Mouse (Mus musculus): ENCODE measurements around the gene Pdcl3. TPM values are rescaled to one million over a fixed set of nuclear protein-coding genes. Genes with fewer than 3 reads are reported as not detected.
"Not testable (repeated sequence)": the region's sequence is repeated elsewhere in the genome, so short reads cannot be mapped to it uniquely, and the experiment has no call there.

Pdcl3 gene
- polyA plus RNA-seq, 1 experiment, result 11.3 TPM

DNA sequence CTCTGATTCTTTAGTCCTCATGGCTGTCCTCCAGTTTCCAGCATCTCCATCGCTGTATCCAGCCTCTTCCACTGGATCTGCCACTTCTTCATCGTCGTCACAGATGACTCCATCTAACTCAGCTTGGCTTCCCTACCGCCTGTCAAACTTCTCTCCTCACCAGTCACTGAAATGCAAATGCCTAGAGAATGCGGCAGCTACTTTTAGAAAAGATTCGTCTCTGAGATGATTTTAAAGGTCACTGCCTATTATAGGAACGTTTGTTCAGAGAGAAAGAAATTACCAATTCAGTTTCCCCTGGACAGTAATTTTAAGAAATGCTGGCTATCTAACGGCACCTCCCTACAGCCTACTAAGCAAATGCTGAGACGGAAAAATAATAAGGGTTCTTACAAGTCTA, 50.4 kb downstream of the Pdcl3 start:
- H3K36me3 ChIP-seq (ENCODE audit: control insufficient read depth, insufficient read depth, low read length), result no peaks in the 10 kb centered on the region
- H3K4me3 ChIP-seq (ENCODE audit: extremely low read depth, insufficient read depth, insufficient read length), result no peak overlapping the region
- 93% methylated on average over 9 of the region's 9 CpGs for WGBS
- TF ChIP-seq POLR2A (IDR thresholded peaks at IDR 0.05; ENCODE audit: low read depth, low read length), result no peak
- no peak for TF ChIP-seq CTCF (IDR thresholded peaks at IDR 0.05; ENCODE audit: extremely low read depth, insufficient read depth, insufficient read length, insufficient replicate concordance)
- H3K27ac ChIP-seq (ENCODE audit: insufficient read depth, low read length), result no peak overlapping the region
- H3K27me3 ChIP-seq (ENCODE audit: control insufficient read depth, insufficient read depth, low read length), result no peaks in the 10 kb centered on the region
- no peak for DNase-seq (ENCODE audit: low read depth in 1 of 2, low spot score in 2 of 2)
- no peaks in the 10 kb centered on the region for H3K4me1 ChIP-seq (ENCODE audit: control insufficient read depth, insufficient read depth, insufficient read length)

- Histone ChIP-seq H3K27me3 (ENCODE audit: control insufficient read depth, insufficient read depth, low read length) (no peaks in the 10 kb centered on the region), H3K27ac (ENCODE audit: insufficient read depth, low read length) (no peak overlapping the region), H3K4me3 (ENCODE audit: extremely low read depth, insufficient read depth, insufficient read length) (no peak overlapping the region), H3K36me3 (ENCODE audit: control insufficient read depth, insufficient read depth, low read length) (no peaks in the 10 kb centered on the region), H3K4me1 (ENCODE audit: control insufficient read depth, insufficient read depth, insufficient read length) (no peaks in the 10 kb centered on the region)
- TF ChIP-seq CTCF (IDR thresholded peaks at IDR 0.05; ENCODE audit: extremely low read depth, insufficient read depth, insufficient read length, insufficient replicate concordance), result no peak
- TF ChIP-seq POLR2A (IDR thresholded peaks at IDR 0.05; ENCODE audit: low read depth, low read length), result no peak
- DNase-seq (ENCODE audit: low read depth in 1 of 2, low spot score in 2 of 2), result no peak
- 71% methylated on average over 2 of the region's 2 CpGs for WGBS
Observed at GRCm38 (mm10) chr1:39042188-39042587, 56.8 kb downstream of the Pdcl3 start.

- H3K36me3 ChIP-seq (ENCODE audit: control insufficient read depth, insufficient read depth, low read length); H3K4me3 ChIP-seq (ENCODE audit: extremely low read depth, insufficient read depth, insufficient read length); DNase-seq (ENCODE audit: low read depth in 1 of 2, low spot score in 2 of 2); H3K4me1 ChIP-seq (ENCODE audit: control insufficient read depth, insufficient read depth, insufficient read length); H3K27me3 ChIP-seq (ENCODE audit: control insufficient read depth, insufficient read depth, low read length); H3K27ac ChIP-seq (ENCODE audit: insufficient read depth, low read length): not testable (repeated sequence)
- 93% methylated on average over 1 of the region's 1 CpGs for WGBS
Observed at GRCm38 (mm10) chr1:39044442-39044841, 59.0 kb downstream of the Pdcl3 start.

DNA sequence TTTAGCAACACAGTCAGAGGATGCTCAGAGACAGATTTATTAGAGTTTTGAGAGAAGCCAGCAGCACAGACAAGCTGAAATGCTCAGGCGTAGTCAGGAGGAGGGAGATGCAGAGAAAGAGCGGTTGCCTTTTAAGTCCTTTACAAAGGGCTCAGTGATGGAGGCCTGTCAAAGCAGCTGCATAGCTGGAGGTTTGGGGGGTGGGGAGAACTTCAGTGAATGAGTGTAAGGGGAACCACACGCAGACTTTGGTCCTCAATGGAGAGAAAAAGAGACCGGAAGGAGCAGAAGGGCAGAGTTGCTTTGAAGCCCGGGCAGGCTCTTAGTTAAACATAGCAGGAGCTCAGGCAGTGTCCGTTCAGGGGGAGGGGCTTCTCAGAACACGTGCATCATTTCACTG, 61.3 kb downstream of the Pdcl3 start:
- H3K36me3 ChIP-seq (ENCODE audit: control insufficient read depth, insufficient read depth, low read length), result no peaks in the 10 kb centered on the region
- H3K27me3 ChIP-seq (ENCODE audit: control insufficient read depth, insufficient read depth, low read length), result no peaks in the 10 kb centered on the region
- WGBS, result 68% methylated on average over 7 of the region's 7 CpGs
- H3K4me3 ChIP-seq (ENCODE audit: extremely low read depth, insufficient read depth, insufficient read length), result no peak overlapping the region
- no peaks in the 10 kb centered on the region for H3K4me1 ChIP-seq (ENCODE audit: control insufficient read depth, insufficient read depth, insufficient read length)
- DNase-seq (ENCODE audit: low read depth in 1 of 2, low spot score in 2 of 2), result no peak
- TF ChIP-seq CTCF (IDR thresholded peaks at IDR 0.05; ENCODE audit: extremely low read depth, insufficient read depth, insufficient read length, insufficient replicate concordance), result no peak
- no peak for TF ChIP-seq POLR2A (IDR thresholded peaks at IDR 0.05; ENCODE audit: low read depth, low read length)
- H3K27ac ChIP-seq (ENCODE audit: insufficient read depth, low read length), result no peak overlapping the region

Other genes with a start within 250 kb of the Pdcl3 start
- 0.02 and 0.05 TPM in 2 replicates for gene Lonrf2, start 148.9 kb upstream of the Pdcl3 start, polyA plus RNA-seq (2012; rRNA removed)
- gene Chst10, start 87.4 kb upstream of the Pdcl3 start, polyA plus RNA-seq (2012; rRNA removed), result 3.2 and 4.4 TPM in 2 replicates
- gene Nms, start 46.5 kb upstream of the Pdcl3 start, polyA plus RNA-seq (2012; rRNA removed), result not detected in 2 replicates
- 0.91 and 1.9 TPM in 2 replicates for gene Npas2, start 208.1 kb downstream of the Pdcl3 start, polyA plus RNA-seq (2012; rRNA removed)